Mouse (Mus musculus): ENCODE measurements at regions not wholly inside any gene's neighbourhood (a gene's known extent, or its start where the extent isn't known, plus 50 kb on each side); places are given as distances from the start of the nearest gene placed in this dataset.

DNA sequence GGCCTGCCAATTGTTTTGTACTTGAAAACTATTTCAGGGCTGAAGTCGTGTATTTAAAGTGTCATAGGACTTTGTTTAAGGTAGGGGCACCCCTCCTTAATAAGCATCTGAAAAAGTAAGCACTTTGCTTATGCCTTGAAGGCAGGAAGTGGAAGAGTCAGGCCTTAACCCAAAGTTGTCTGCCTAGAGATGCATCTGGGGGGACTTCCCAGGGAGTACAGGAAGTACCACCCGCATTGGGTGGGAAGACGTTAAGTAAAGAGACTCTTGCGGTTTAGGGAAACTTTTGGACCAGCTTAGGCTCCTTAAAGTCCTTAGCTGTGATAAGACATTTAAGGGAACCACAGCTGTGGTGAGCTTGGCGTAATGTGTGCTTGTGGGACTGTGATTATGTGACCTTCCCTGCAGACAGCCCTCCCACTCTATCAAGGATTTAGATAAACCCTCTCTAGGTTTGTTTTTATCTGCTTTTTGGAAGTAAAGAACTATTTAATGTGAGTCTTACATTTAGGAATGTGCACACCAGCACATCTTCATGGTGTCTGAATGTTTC, 150.9 kb upstream of the Trib2 start:
- no peak for TF ChIP-seq CTCF (conservative IDR thresholded peaks at IDR 0.05; ENCODE audit: low read length)
- no peak for TF ChIP-seq NANOG (IDR thresholded peaks at IDR 0.05; ENCODE audit: borderline replicate concordance, low read length)
- TF ChIP-seq POU5F1 (IDR thresholded peaks at IDR 0.05; ENCODE audit: borderline replicate concordance, low read length): no peak
